Mouse (Mus musculus) CD4-positive, CD25-positive, alpha-beta regulatory T cell, adult 4 months (primary cell): ENCODE measurements around the gene Sufu. TPM values are rescaled to one million over a fixed set of nuclear protein-coding genes. Genes with fewer than 3 reads are reported as not detected.

Source experiments
- ATAC-seq: one replicate; pipeline ENCODE4 v1.8.0; 2017
- polyA plus RNA-seq, 2 experiments: library from polyadenylated mRNA; unstranded; fragments of 100-300 nt; shearing (Covaris generic); gene quantifications; one replicate each; pipeline ENCODE4 v1.2.1; 2017

Gene Sufu
- polyA plus RNA-seq, 2 experiments from 2014 or later = 10.2 to 11.6 TPM

- no peak for ATAC-seq
These were observed 104.1 kb downstream of the Sufu start for GRCm38 (mm10) chr19:46500581-46501341.

GRCm38 (mm10) chr19:46501401-46502068, 104.8 kb downstream of the Sufu start, which contains the start of gene Trim8:
Gene Trim8, plus strand, starts transcription at chr19:46501702.
- no peak for ATAC-seq

- ATAC-seq = peak; percentile 8
These were observed 105.4 kb downstream of the Sufu start for GRCm38 (mm10) chr19:46502069-46502455.

- ATAC-seq = peak; percentile 14
These were observed 105.9 kb downstream of the Sufu start for GRCm38 (mm10) chr19:46502471-46503166.

- peak; percentile 42 for ATAC-seq
These were observed 106.8 kb downstream of the Sufu start for GRCm38 (mm10) chr19:46503351-46504084.

GRCm38 (mm10) chr19:46504085-46504552, 107.4 kb downstream of the Sufu start:
- peak; percentile 4 for ATAC-seq

- no peak for ATAC-seq
These were observed 108.2 kb downstream of the Sufu start for GRCm38 (mm10) chr19:46504822-46505417.

GRCm38 (mm10) chr19:46505646-46506371, 109.1 kb downstream of the Sufu start:
- ATAC-seq = no peak

- no peak for ATAC-seq
These were observed 109.6 kb downstream of the Sufu start for GRCm38 (mm10) chr19:46506372-46506717.

- ATAC-seq = no peak
These were observed 110.5 kb downstream of the Sufu start for GRCm38 (mm10) chr19:46507181-46507581.

GRCm38 (mm10) chr19:46507806-46508205, 111.1 kb downstream of the Sufu start:
- ATAC-seq = no peak

GRCm38 (mm10) chr19:46508738-46509137, 112.0 kb downstream of the Sufu start:
- ATAC-seq = no peak

GRCm38 (mm10) chr19:46509202-46509601, 112.5 kb downstream of the Sufu start:
- ATAC-seq = peak; percentile 15

- no peak for ATAC-seq
These were observed 113.0 kb downstream of the Sufu start for GRCm38 (mm10) chr19:46509736-46510135.

GRCm38 (mm10) chr19:46510401-46510800, 113.7 kb downstream of the Sufu start:
- ATAC-seq = no peak

- ATAC-seq = peak; percentile 71
These were observed 114.1 kb downstream of the Sufu start for GRCm38 (mm10) chr19:46510824-46511223.

GRCm38 (mm10) chr19:46511263-46511662, 114.6 kb downstream of the Sufu start:
- peak; percentile 82 for ATAC-seq

GRCm38 (mm10) chr19:46514387-46514786, 117.7 kb downstream of the Sufu start:
- no peak for ATAC-seq

GRCm38 (mm10) chr19:46515287-46515821, 118.7 kb downstream of the Sufu start:
- ATAC-seq = no peak

- ATAC-seq = no peak
These were observed 120.2 kb downstream of the Sufu start for GRCm38 (mm10) chr19:46516667-46517528.
